Mouse (Mus musculus): ENCODE results near the gene Nxf1. TPM values are rescaled to one million over a fixed set of nuclear protein-coding genes. Genes with fewer than 3 reads are reported as not detected.

Nxf1 gene
- 75.3 and 140 TPM in 2 replicates for polyA plus RNA-seq (2012; rRNA removed; ENCODE audit: low replicate concordance)

DNA sequence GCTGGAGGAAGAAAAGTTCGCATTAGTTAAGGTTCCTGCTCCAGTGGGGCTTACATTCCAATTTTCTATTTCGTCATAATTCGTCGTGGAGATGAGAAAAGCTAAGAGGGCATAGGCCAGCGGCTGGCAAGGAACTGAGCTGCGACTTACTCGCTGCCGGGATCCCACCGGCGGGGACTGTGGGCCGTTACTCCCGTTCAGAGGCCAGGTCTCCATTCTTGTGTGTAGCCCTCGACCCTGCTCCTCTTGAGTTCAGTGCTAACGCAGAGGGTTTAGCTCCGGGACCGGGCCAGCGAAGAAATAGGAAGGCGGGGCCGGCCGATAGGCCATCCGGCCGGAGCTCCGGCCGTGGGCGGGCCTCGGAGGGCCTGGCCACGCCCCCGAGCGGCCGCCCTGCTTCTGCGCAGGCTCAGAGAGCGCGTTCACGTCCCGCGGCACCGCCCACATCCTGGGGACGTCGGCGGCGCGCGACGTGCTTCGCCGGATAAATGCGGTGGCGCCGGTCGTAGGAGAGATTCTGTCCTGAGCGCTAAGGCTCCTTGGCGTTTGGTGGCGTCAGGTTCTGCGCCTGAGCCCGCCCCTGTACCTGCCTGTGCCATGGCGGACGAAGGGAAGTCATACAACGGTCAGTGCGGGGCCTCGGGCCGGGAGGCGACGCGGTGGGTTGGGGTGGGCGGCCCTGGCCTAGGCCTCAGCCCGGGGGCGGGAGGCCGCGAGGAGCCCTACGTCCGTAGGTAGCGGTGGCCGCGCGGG, at the start of gene Nxf1:
Gene Nxf1, plus strand, starts transcription at position 439 of the 753 bp plus-strand sequence.

DNA sequence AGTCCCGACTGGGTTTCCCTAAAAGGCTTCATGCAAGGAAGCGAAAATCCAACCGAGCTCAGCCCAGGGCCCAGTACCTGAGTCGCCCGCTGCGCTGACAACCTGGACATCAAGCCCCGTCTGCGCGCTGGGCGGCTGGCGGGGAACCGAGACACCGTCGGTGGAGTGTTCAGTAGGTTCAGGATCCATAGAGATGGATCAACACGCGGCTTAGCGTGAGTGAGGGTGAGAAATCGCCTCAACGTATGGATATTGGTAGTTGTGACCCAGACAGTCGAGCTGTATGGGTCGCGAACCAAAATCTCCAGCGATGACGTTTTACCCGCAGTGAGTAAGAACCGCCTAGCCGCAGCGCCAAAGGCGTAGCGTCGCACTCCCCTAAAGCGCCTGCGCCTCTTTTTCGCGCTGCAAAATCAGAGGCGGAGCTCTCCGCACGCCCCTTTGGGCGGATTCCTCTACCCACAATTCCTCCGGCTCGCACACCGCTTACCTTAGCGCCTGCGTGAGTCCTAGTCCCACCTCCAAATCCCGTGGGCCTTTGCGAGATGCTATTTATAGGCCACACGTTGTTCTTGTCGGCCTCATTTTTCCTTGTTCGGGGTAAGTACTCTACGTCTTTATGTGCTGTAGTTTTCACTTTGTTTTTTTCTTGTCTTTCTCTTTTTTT, 33.8 kb upstream of the Nxf1 start, which contains the start of gene Slc3a2:
Gene Slc3a2, minus strand, starts transcription at position 463 of the 667 bp plus-strand sequence.

DNA sequence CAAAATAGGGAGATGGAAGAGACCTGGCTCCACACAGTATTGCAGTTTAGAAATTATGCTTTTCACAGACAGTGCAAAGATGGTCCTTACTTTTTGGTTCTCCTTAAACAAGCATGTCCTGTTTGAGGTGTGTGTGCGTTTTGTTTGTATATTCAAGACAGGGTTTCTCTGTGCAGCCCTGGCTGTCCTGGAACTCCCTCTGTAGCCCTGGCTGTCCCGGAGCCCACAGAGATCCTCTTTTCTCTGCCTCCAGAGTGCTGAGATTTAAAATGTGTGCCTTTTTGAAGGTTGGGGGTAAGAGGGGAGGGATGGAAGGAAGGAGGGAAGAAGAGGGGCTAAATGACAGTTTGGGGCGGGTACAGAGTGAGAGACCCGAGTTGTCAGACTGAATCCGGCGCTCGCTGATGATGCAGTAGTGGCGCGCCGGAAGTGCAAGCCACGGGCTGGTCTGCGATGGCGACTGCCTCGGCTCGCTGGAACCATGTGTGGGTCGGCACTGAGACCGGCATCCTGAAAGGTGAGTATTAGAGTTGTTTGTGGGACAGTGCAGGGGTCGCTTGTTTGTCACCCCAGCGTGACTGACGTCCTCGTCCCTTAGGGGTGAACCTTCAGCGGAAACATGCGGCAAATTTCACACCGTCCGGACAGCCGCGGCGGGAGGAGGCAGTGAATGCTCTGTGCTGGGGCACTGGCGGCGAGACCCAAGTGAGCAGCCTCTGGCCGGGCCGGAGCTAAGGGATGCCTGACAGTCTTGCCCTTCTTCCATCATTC, 21.3 kb upstream of the Nxf1 start, which contains the start of gene Wdr74:
Gene Wdr74, plus strand, starts transcription at position 439 of the 771 bp plus-strand sequence.

DNA sequence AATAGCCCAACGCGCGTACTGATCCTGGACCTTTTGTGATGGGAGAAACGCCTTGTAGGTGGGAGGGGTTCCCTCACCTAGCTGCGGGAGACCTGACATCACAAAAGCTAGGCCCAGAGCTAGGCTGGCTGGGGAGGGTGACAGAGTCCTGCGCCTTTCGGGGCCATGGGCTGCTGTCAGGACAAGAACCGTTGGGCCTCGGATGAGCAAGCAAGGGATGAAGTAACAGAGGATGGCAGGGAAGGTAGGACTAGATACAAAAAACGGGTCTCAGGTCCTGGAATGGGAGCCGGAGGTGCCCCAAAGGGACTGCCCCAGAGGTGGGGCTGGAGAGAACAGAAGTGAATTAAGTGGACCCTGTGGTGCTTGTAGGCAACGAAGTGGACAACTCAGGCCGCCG, 16.3 kb upstream of the Nxf1 start, which contains the start of gene 1700092M07Rik:
Gene 1700092M07Rik, plus strand, starts transcription at position 116 of the 400 bp plus-strand sequence.

DNA sequence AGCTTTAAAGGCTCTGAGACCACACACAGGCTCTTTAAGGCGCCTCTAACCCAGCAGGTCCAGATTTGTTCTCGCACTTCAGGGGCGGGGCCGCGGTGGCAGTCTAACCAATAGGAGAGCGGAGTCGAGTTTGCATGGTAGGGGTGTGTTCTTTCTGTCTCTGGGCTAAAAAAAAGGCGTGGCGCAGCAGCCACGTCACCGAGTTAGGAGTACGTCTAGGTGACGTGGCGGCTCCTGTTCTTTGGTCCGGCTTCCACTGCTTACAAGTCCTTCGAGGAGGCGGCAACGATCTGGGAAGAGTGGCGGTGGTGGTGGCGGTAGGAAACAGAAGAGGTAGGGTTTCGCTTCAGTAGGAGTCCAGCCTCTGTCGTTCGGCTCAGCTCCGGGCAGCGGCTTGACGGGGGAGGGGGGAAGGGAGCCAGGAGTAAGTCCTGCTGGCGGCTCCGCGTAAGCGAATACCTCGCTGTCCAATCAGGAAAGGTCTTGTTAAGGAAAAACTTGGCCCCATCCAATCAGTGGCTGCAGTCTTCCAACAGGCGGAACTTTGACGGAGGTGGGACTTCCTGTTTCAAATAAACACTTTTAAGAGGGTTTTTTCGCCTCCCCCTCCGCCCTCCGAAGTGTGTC, 15.5 kb upstream of the Nxf1 start, which contains the start of gene Stx5a:
Gene Stx5a, plus strand, starts transcription at position 171 of the 627 bp plus-strand sequence.

DNA sequence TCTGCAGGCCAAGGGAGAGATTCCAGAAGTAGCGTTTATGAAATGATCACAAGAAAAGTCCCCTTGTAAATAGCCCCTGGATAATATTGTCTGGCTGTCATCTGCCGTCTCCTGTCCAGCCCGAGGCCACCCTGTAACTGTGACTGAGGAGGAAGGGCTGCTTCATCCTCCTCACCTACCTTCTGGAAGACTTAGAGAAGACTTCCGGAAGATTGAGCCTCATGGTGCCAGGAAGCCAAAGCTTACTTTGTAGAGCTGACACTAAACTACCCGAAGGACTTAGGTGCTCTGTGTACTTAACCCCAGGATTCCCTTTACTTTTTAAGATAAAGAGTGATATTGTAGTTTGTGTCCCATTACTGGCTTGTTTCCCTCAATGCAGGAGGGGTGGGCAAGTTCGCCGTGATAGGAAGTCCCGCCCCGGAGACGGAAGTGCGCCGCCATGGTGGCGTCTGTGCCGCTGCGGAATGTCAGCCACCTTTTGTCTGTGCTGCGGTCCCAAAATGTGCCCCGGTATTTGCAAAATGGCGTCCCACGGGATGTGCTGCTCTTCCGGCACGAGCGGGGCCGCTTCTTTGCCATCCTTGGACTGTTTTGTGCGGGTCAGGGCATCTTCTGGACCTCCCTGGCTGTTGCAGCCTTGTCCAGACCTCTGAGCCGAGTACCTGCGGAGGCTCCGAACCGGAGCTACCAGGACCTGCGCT, 13.8 kb downstream of the Nxf1 start, which contains the start of gene Tmem223:
Gene Tmem223, plus strand, starts transcription at position 430 of the 704 bp plus-strand sequence.

DNA sequence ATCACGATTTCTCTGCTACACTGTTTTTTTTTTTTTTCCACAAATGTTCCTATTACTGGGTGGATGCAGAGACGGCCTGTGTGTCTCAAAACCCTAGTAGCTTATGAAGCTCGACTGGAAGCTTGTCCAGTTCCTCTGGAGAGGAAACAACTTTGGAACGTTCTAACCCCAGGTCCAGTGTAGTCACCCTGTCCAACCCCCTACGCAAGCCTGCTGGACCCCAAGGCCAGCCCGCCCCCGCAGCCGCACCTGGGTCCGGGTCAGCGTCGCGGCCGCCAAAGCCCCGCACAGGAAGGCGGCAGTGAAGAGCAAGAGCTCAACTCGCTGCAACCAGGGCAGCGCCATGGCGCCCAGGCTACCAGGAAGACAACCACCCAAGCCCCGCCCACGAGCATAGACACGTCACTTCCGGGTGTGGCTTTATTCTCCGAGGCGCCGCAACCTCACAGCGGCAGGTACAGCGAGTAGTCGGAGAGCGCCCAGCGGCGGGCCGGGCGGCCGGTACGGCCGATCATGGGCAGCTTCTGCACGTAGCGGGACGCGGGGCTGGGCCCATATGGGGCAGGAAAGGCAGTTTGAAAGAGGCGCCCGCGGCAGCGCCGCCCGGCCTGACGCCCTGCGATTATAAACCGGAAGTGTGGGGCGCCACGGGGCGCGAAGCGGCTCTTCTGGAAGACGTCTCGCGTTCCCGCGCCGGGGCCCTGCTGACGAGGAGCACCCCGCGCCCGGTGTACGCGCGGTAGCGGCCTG, 17.4 kb downstream of the Nxf1 start, which contains the start of gene Tmem179b:
Gene Tmem179b, minus strand, starts transcription at position 382 of the 750 bp plus-strand sequence.

DNA sequence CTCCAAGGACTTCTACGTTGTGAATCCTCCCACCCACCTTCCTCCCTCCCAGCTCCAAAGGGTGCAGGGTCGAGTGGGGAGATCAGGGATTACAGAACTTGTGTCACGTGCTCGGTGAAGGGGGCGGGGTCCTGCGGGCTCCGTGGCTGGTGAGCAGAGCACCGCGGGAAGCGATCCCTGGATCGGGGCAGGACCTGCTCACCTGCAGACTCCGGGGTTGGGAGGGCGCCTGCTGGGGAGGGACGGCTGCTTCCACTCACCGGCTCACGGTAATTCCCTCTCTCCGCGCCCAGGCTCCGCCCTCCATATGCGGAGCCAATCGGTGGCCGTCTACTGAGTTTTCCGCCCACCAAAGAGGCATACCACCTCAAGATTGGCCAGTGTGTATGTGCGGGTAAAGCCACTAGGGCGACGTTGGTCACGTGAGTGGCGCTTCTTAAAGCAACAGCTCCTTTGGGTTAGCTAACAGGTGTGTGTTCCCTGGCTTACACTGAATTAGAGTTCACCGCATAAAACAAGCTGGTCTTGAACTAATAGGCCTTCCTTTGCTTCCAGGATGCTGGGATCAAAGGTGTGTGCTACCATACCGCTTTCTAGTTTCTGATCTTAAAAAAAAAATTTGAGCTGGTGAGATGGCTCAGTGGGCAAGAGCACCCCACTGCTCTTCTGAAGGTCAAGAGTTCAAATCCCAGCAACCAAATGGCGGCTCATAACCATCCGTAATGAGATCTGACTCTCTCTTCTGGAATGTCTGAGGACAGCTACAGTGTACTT, 29.3 kb downstream of the Nxf1 start, which contains the start of gene Taf6l:
Gene Taf6l, minus strand, starts transcription at position 410 of the 774 bp plus-strand sequence.

DNA sequence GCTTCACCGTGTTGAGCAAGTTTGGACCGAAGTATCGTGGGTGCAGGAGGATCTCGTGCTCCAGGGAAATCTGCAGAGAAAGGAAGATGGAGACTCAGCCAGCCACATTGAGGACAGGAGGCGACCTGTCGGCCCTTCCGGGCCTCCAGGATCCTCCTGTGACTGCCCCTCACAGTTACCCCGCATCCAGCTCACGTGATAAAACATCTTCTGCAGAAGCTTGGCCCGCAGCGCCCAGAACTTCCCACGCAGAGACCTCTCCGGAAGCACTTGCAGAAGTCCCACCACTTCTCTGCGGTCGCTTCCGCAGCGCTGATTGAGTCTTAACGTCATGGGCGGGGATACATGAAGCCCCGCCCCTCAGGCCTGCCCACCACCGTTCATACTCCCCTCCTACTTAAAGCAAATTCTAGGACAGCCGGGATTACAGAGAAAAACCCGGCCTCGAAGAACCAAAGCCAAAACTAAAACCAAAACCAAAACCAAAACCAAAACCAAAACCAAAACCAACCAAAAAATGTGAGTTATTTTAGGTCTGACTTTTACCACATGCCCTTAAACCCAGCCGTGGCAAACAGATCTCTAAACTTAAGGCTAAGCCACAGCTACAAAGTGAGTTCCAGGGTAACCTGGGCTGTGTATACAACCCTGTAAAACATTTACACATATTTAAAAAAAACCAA, 41.5 kb downstream of the Nxf1 start, which contains the start of gene Polr2g:
Gene Polr2g, minus strand, starts transcription at position 314 of the 683 bp plus-strand sequence.

DNA sequence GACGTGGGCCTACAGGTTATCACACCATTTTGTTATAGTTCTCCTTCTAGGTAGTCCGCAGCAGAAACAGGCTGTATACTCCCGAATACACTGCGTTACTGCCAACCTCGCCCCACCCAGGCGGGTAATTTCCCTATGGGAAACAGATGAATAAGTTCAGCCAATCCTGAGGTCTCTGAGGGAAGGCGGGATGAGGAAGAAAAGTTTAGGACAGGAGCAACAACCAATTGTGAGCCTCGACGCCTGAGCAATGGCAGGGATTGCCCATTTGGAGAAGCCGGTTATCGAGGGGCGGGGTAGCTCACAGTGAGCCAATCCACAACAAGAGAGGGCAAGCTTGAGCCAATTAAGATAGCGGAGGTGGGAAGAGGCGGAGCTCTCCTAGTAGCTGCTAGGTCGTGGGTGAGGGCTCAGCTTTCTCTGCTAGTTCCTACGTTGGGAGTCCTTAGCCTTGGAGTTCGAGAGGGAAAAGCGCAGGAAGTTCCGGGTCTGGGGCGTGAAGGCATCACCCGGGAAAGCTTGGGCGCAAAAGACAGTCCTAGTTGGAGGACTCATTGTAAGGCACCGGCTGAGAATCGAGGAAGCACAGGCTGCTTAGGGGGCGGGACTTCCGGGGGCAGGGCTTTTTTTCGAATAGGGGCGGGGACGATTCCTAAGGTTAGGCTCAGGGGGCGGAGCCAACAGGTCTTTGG, 45.4 kb downstream of the Nxf1 start, which contains the start of gene Zbtb3:
Gene Zbtb3, plus strand, starts transcription at position 426 of the 692 bp plus-strand sequence.

DNA sequence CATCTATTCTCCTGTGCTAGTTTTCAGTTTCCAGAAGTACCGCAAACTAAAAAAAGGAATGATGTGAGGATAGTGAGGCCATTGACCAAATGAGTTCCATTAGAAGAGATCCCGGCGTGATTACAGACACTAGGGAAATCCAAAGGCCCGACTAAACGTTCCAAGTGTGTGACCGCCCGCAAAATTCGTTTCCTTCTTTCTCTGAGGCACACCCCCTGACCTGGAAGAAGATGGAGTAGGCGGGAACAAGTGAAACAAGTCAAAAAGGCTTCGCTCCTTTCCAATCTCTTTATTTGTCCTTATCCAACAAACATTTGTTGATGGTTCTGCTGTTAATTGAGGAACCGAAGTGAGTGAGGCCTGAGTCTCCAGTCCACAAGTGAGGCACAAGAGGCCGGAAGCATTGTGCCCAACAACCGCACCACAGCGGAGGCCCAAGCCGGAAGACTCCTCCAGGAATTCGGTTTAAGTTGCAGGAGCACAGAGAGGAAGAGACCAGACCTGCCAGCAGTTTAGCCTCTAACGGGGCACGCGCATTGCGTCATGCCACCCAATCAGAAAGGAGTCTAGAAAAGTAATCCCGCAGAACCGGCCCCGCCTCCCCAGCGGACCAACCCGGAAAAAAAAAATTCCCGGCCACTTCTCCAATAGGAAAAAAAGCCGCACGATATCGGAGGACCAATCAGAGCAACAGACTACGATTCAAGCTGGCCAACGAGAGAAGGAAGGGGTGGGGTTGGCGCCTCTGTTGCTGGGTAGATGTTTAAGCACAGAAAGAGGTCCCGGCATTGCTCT, 62.1 kb downstream of the Nxf1 start, which contains the start of gene Ttc9c:
Gene Ttc9c, minus strand, starts transcription at position 533 of the 795 bp plus-strand sequence.

DNA sequence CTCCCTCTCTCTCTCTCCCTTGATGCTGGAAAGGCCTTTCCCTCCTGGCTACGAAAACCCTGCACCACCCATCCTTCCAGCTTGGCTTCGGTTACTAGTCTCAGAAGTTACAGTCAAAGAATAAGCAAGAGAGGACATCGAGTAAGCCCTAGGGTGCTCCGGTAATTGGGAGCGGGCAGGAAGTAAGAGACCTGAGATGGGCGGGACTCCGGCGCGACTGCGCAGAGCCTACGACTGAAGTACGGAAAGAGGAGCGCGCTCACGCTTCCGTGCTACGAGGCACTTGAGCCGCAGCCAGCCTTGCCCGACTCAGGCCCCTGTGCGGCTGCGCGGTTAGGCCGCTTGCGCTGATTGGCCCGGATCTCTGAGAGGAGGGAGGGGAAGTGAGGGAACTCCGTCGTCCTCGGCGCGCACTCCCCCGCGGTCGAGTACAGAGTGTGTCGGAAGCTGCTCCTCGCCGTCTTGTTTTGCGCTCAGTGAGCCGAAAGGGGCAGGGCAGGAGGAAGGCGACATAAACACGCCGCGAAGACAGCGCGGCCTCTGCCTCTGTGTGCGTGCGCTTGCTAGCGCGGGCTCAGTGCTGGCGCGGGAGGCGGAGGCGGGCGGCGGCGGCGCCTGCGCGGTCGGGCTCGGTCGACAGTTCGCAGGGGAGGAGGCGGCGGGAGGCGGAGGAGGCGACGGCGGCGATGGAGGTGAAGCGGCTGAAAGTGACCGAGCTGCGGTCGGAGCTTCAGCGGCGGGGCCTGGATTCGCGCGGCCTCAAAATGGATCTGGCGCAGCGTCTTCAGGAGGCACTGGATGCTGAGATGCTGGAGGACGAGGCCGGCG, 62.9 kb downstream of the Nxf1 start, which contains the start of gene Hnrnpul2:
Gene Hnrnpul2, plus strand, starts transcription at position 415 of the 828 bp plus-strand sequence.

Measured in mammary gland, adult 2 months (tissue).